Mouse (Mus musculus) liver, postnatal 0 days (tissue): Measurements from ENCODE around the gene Susd2.

Experiments used
- CTCF ChIP-seq: sonication (generic); IDR thresholded peaks from 2 replicates; pipeline ENCODE4 v1.5.1; 2016; ENCODE audit warnings: antibody characterized with exemption, low read depth
- EP300 ChIP-seq: IDR thresholded peaks from 2 replicates; pipeline ENCODE4 v1.6.1; 2016; ENCODE audit warnings: antibody characterized with exemption, low read depth, mild to moderate bottlenecking

DNA sequence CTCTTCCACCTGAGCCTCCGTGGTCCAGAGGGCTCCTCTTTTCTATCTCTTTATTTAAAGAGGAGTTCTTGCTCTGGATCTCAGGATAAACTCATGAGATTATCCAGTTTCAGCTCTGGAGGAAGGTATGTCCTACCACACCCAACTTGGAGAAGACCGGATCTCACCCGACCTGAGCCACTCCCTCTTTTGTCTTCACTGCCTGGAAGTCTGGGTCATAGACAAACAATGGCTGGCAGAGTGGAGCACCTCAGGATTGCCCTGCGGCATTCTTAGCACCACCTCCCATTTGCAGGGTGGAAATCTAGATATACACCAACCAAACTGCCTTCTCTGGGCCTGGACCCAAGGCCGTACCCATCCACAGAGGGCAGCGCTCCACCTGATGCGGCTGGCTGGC, 5.2 kb upstream of the Susd2 start:
- TF ChIP-seq CTCF (no peak), EP300 (no peak)
